In the genomic region with DNA sequence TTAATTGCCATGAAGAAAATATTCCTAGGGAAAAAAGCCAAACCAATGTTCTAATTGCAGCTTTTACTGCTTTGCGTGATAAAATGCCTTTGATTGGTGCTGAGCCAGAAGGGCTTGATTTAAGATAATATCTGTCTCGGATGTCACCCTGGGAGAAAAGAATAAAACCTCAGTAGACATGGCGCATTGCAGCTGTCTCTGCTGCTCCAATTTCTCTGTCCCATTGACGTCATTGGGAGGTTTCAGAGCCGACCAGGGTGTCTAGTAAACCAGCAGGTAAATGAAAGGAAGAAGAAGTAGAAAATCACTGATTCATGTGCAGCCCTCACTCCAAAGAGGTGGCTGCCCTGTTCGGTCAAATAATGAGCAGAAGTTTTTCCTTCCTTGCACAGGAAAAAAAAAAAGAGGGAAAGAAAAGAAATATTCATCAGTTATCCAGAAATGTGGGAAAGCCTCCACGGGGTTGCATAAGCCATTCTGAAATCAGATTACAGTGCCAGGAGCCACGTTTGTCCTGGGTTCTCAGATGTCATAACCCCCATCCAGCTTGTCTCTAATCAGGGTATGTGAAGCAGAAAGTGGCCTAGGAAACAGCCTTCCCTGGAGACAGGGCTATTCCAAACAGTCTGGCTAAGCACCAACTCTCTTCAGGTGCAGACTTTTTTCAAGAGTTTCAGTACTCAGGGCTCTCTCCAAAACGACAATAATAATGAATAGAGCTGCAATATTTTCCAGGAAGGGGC, we compare ENCODE assay signal across 9 mouse cellular contexts.
A peak's percentile ranks its signal among the peaks of the same experiment; 100 is the strongest.
DNase-seq lines count a peak whose midpoint lies in the region; ATAC-seq and TF ChIP-seq lines count a peak whose summit lies in the region.
"Had no signal": no experiment of that assay in that cellular context is flagged by ENCODE, and none has a peak within 500 bp of the region (broad histone marks: within the 10 kb centered on the region; RNA-seq: fewer than 3 reads in every experiment).

No protein-coding gene starts in this region.

- H3K9ac ChIP-seq in heart, postnatal 0 days (replicated peaks; ENCODE audit: low read depth, low read length): no peak overlapping the region
- H3K9ac ChIP-seq in neural tube, embryonic 13.5 days: no peak overlapping the region
- H3K9ac ChIP-seq in forebrain, embryonic 16.5 days (replicated peaks; ENCODE audit: low read depth, low read length): no peak overlapping the region
- no peak overlapping the region for H3K9ac ChIP-seq in intestine, postnatal 0 days (ENCODE audit: low read depth, low read length)

- no peak overlapping the region for H3K4me2 ChIP-seq in heart, postnatal 0 days (ENCODE audit: low read depth, low read length)
- H3K4me2 ChIP-seq in neural tube, embryonic 13.5 days: peak overlapping the region; percentile 13
- peak overlapping the region; percentile 10; the same call in 1 of the 2 replicates for H3K4me2 ChIP-seq in forebrain, embryonic 16.5 days (ENCODE audit: low read length)
- no peak overlapping the region for H3K4me2 ChIP-seq in intestine, postnatal 0 days (replicated peaks; ENCODE audit: low read depth)

- peaks cover 6% of the 10 kb centered on the region for H3K4me1 ChIP-seq in heart, postnatal 0 days (ENCODE audit: control insufficient read depth, insufficient read depth)
- H3K4me1 ChIP-seq in neural tube, embryonic 13.5 days (replicated peaks): peaks cover 29% of the 10 kb centered on the region
- H3K4me1 ChIP-seq in forebrain, embryonic 16.5 days (replicated peaks; ENCODE audit: control insufficient read depth, insufficient read depth, low read length): peaks cover 7% of the 10 kb centered on the region
- H3K4me1 ChIP-seq in intestine, postnatal 0 days (replicated peaks; ENCODE audit: control insufficient read depth, insufficient read depth, low read length): no peaks in the 10 kb centered on the region

- no peak for TF ChIP-seq EP300 in heart, postnatal 0 days (IDR thresholded peaks at IDR 0.05; ENCODE audit: low read depth)

- H3K9me3 ChIP-seq in heart, postnatal 0 days (replicated peaks; ENCODE audit: control insufficient read depth, low read length): no peaks in the 10 kb centered on the region
- H3K9me3 ChIP-seq in neural tube, embryonic 13.5 days: no peaks in the 10 kb centered on the region
- no peaks in the 10 kb centered on the region for H3K9me3 ChIP-seq in forebrain, embryonic 16.5 days (ENCODE audit: control insufficient read depth, low read length)
- no peaks in the 10 kb centered on the region for H3K9me3 ChIP-seq in intestine, postnatal 0 days (ENCODE audit: control insufficient read depth)

- WGBS in heart, postnatal 0 days: 31% methylated on average over 9 of the region's 9 CpGs
- WGBS in neural tube, embryonic 13.5 days: 31% methylated on average over 9 of the region's 9 CpGs
- WGBS in forebrain, embryonic 16.5 days: 19% methylated on average over 9 of the region's 9 CpGs
- WGBS in intestine, postnatal 0 days: 30% methylated on average over 9 of the region's 9 CpGs

- H3K27me3 ChIP-seq in heart, postnatal 0 days (ENCODE audit: control insufficient read depth, insufficient read depth, low read length): no peaks in the 10 kb centered on the region
- H3K27me3 ChIP-seq in neural tube, embryonic 13.5 days: no peaks in the 10 kb centered on the region
- no peaks in the 10 kb centered on the region for H3K27me3 ChIP-seq in forebrain, embryonic 16.5 days (replicated peaks; ENCODE audit: control insufficient read depth, insufficient read depth, low read length)
- H3K27me3 ChIP-seq in intestine, postnatal 0 days (replicated peaks; ENCODE audit: control insufficient read depth, insufficient read depth, low read length): no peaks in the 10 kb centered on the region

- no peak for DNase-seq in heart, postnatal 0 days (ENCODE audit: low spot score)
- DNase-seq in heart, postnatal 4 days: no peak
- DNase-seq in neural tube, embryonic 10.5 days (ENCODE audit: extremely low spot score, low spot score): no peak
- no peak for DNase-seq in spleen, adult 12 weeks (ENCODE audit: low spot score)
- DNase-seq in T-cell, adult 2 months (ENCODE audit: low spot score): no peak
- DNase-seq: thymus, postnatal 36 days had no signal

- no peak for ATAC-seq in heart, postnatal 0 days (ENCODE audit: insufficient read depth, low read depth)
- ATAC-seq in neural tube, embryonic 13.5 days (ENCODE audit: low read depth): peak; percentile 40; the same call in 1 of the 2 replicates
- peak; percentile 38; the same call in 1 of the 2 replicates for ATAC-seq in forebrain, embryonic 16.5 days
- ATAC-seq in intestine, postnatal 0 days: no peak

- H3K4me3 ChIP-seq in heart, postnatal 0 days (ENCODE audit: low read depth, low read length): no peak overlapping the region
- no peak overlapping the region for H3K4me3 ChIP-seq in neural tube, embryonic 13.5 days
- no peak overlapping the region for H3K4me3 ChIP-seq in forebrain, embryonic 16.5 days (replicated peaks; ENCODE audit: low read length)
- no peak overlapping the region for H3K4me3 ChIP-seq in intestine, postnatal 0 days (ENCODE audit: low read depth, low read length)

- no peak for TF ChIP-seq CTCF in heart, postnatal 0 days (IDR thresholded peaks at IDR 0.05; ENCODE audit: low read depth)
- no peak for TF ChIP-seq CTCF in intestine, postnatal 0 days (IDR thresholded peaks at IDR 0.05; ENCODE audit: low read depth)

- peak overlapping the region; percentile 16; the same call in 1 of the 2 replicates for H3K27ac ChIP-seq in heart, postnatal 0 days (ENCODE audit: low read depth)
- H3K27ac ChIP-seq in neural tube, embryonic 13.5 days (replicated peaks): peak overlapping the region; percentile 53
- H3K27ac ChIP-seq in forebrain, embryonic 16.5 days (ENCODE audit: low read length): peak overlapping the region; percentile 17; the same call in 1 of the 2 replicates
- no peak overlapping the region for H3K27ac ChIP-seq in intestine, postnatal 0 days (ENCODE audit: low read depth, low read length)

- H3K36me3 ChIP-seq in heart, postnatal 0 days (replicated peaks; ENCODE audit: control insufficient read depth, insufficient read depth, low read length): no peaks in the 10 kb centered on the region
- H3K36me3 ChIP-seq in neural tube, embryonic 13.5 days: no peaks in the 10 kb centered on the region
- H3K36me3 ChIP-seq in forebrain, embryonic 16.5 days (ENCODE audit: control insufficient read depth, insufficient read depth): no peaks in the 10 kb centered on the region
- no peaks in the 10 kb centered on the region for H3K36me3 ChIP-seq in intestine, postnatal 0 days (ENCODE audit: control insufficient read depth, insufficient read depth)

Comparison
In these comparisons a context has a peak if more than half of its experiments do, and no peak if none do; other contexts are left out.
1. ATAC-seq: peak in neural tube, embryonic 13.5 days (single experiment) and forebrain, embryonic 16.5 days (single experiment); none in heart, postnatal 0 days (single experiment) and intestine, postnatal 0 days (single experiment).
2. H3K4me2 ChIP-seq: peak in neural tube, embryonic 13.5 days (single experiment) and forebrain, embryonic 16.5 days (single experiment); none in heart, postnatal 0 days (single experiment) and intestine, postnatal 0 days (single experiment).